In genomic region chr2:90679061-90679810, GRCm38 (mm10) we compare ENCODE assay signal across 8 mouse cellular contexts. TPM values are rescaled to one million over a fixed set of nuclear protein-coding genes. Genes with fewer than 3 reads are reported as not detected.
DNase-seq lines count a peak whose midpoint lies in the region; ATAC-seq and TF ChIP-seq lines count a peak whose summit lies in the region.

No protein-coding gene starts in this region.

- TF ChIP-seq CTCF in C2C12 (IDR thresholded peaks at IDR 0.05; ENCODE audit: control insufficient read depth, insufficient read depth, insufficient read length): no peak
- no peak for TF ChIP-seq CTCF in brain, embryonic 14.5 days (IDR thresholded peaks at IDR 0.05; ENCODE audit: borderline replicate concordance, extremely low read depth, insufficient read depth, insufficient read length)
- TF ChIP-seq CTCF in liver, adult 2 months (IDR thresholded peaks at IDR 0.05; ENCODE audit: low read depth, low read length): peak; percentile 14; the same call in 1 of the 2 replicates

- no peaks in the 10 kb centered on the region for H3K27me3 ChIP-seq in C2C12 (ENCODE audit: control insufficient read depth, insufficient read depth, insufficient read length)
- H3K27me3 ChIP-seq in erythroblast, embryonic 14.5 days (ENCODE audit: control insufficient read depth): no peaks in the 10 kb centered on the region
- no peaks in the 10 kb centered on the region for H3K27me3 ChIP-seq in heart, embryonic 11.5 days (ENCODE audit: control insufficient read depth, insufficient read depth, low read length)
- H3K27me3 ChIP-seq in kidney, embryonic 16.5 days (ENCODE audit: insufficient read depth, low read length): no peaks in the 10 kb centered on the region
- H3K27me3 ChIP-seq in liver, adult 2 months (ENCODE audit: control insufficient read depth, insufficient read depth, low read length): no peaks in the 10 kb centered on the region
- H3K27me3 ChIP-seq in myocyte (ENCODE audit: control insufficient read depth, insufficient read depth, insufficient read length): no peaks in the 10 kb centered on the region
- no peaks in the 10 kb centered on the region; the same call in none of the 2 replicates for H3K27me3 ChIP-seq in splenic B cell, adult 2 months (ENCODE audit: control insufficient read depth, insufficient read depth, low read length, poor library complexity, severe bottlenecking)

- DNase-seq in brain, embryonic 14.5 days (ENCODE audit: low read depth): peak; percentile 97
- peak; percentile 65 for DNase-seq in liver, adult 2 months (ENCODE audit: extremely low read depth, low read depth, low spot score)
- DNase-seq in splenic B cell, adult 2 months (ENCODE audit: low read depth, low spot score): peak; percentile 91

- H3K36me3 ChIP-seq in C2C12 (ENCODE audit: control insufficient read depth, insufficient read depth) (peaks cover 40% of the 10 kb centered on the region), myocyte (ENCODE audit: control insufficient read depth, insufficient read depth) (peaks cover 17% of the 10 kb centered on the region)
- peaks cover 44% of the 10 kb centered on the region for H3K36me3 ChIP-seq in erythroblast, embryonic 14.5 days (ENCODE audit: control insufficient read depth)
- H3K36me3 ChIP-seq in heart, embryonic 11.5 days (ENCODE audit: control insufficient read depth, insufficient read depth, low read length): peaks cover 2% of the 10 kb centered on the region; the same call in 1 of the 2 replicates
- H3K36me3 ChIP-seq in kidney, embryonic 16.5 days (ENCODE audit: insufficient read depth, low read length): peaks cover 10% of the 10 kb centered on the region; the same call in 1 of the 2 replicates
- H3K36me3 ChIP-seq in liver, adult 2 months (ENCODE audit: control insufficient read depth, insufficient read depth, low read length): 0 out of 2 replicates have a peak, but pooled peaks cover 2% of the 10 kb centered on the region
- H3K36me3 ChIP-seq in splenic B cell, adult 2 months (ENCODE audit: control insufficient read depth, insufficient read depth, low read length, poor library complexity, severe bottlenecking): peaks cover 11% of the 10 kb centered on the region; the same call in 1 of the 2 replicates

- WGBS in heart, embryonic 11.5 days (ENCODE audit: insufficient replicate concordance): under 1% methylated on average over 63 of the region's 63 CpGs
- WGBS in kidney, embryonic 16.5 days: under 1% methylated on average over 63 of the region's 63 CpGs
- 1% methylated on average over 63 of the region's 63 CpGs for WGBS in liver, adult 2 months

- H3K79me2 ChIP-seq in C2C12 (ENCODE audit: control insufficient read depth, insufficient read depth) (peaks cover 37% of the 10 kb centered on the region), myocyte (ENCODE audit: control insufficient read depth, insufficient read depth) (peaks cover 30% of the 10 kb centered on the region)
- no peaks in the 10 kb centered on the region for H3K79me2 ChIP-seq in liver, adult 2 months (ENCODE audit: control insufficient read depth, insufficient read depth, low read length)

- peak overlapping the region; percentile 88 for H3K4me2 ChIP-seq in heart, embryonic 11.5 days
- peak overlapping the region; percentile 88 for H3K4me2 ChIP-seq in kidney, embryonic 16.5 days (replicated peaks; ENCODE audit: low read depth, low read length)
- H3K4me2 ChIP-seq in myocyte (ENCODE audit: low read depth): peak overlapping the region; percentile 85

- peak; percentile 59; the same call in 1 of the 2 replicates for TF ChIP-seq POLR2A in brain, embryonic 14.5 days (IDR thresholded peaks at IDR 0.05; ENCODE audit: borderline replicate concordance, extremely low read depth, insufficient read depth, insufficient read length, poor library complexity, severe bottlenecking)
- TF ChIP-seq POLR2A in liver, adult 2 months (IDR thresholded peaks at IDR 0.05; ENCODE audit: extremely low read depth, insufficient read depth, low read length): peak; percentile 39; the same call in 1 of the 2 replicates
- peak; percentile 86 for TF ChIP-seq POLR2A in myocyte (IDR thresholded peaks at IDR 0.05; ENCODE audit: insufficient read length, low read depth)

- peak overlapping the region; percentile 93 for H3K27ac ChIP-seq in heart, embryonic 11.5 days (ENCODE audit: low read depth, low read length)
- peak overlapping the region; percentile 94 for H3K27ac ChIP-seq in kidney, embryonic 16.5 days (ENCODE audit: low read length)
- peak overlapping the region; percentile 89 for H3K27ac ChIP-seq in liver, adult 2 months (replicated peaks; ENCODE audit: insufficient read depth, low read depth, low read length)

- H3K79me3 ChIP-seq in C2C12 (ENCODE audit: low read depth): peaks cover 25% of the 10 kb centered on the region

- H3K9me3 ChIP-seq in erythroblast, embryonic 14.5 days (ENCODE audit: control insufficient read depth, low read length): no peaks in the 10 kb centered on the region
- H3K9me3 ChIP-seq in heart, embryonic 11.5 days (replicated peaks; ENCODE audit: control insufficient read depth, low read length): no peaks in the 10 kb centered on the region
- H3K9me3 ChIP-seq in kidney, embryonic 16.5 days (ENCODE audit: low read length): no peaks in the 10 kb centered on the region

- ATAC-seq in heart, embryonic 11.5 days (replicated peaks; ENCODE audit: insufficient number of reproducible peaks, low FRiP score, low TSS enrichment): peak; percentile 93
- ATAC-seq in kidney, embryonic 16.5 days (ENCODE audit: low FRiP score, low TSS enrichment): peak; percentile 97

- H3ac ChIP-seq in C2C12 (ENCODE audit: control insufficient read depth, insufficient read length, low read depth): peak overlapping the region; percentile 77
- peak overlapping the region; percentile 33 for H3ac ChIP-seq in myocyte (ENCODE audit: control insufficient read depth, insufficient read length)

- H3K4me3 ChIP-seq in C2C12 (ENCODE audit: insufficient read depth, poor library complexity, severe bottlenecking) (peak overlapping the region; percentile 96), myocyte (peak overlapping the region; percentile 93)
- peak overlapping the region; percentile 67 for H3K4me3 ChIP-seq in erythroblast, embryonic 14.5 days (replicated peaks)
- peak overlapping the region; percentile 94 for H3K4me3 ChIP-seq in heart, embryonic 11.5 days (ENCODE audit: low read depth, low read length)
- peak overlapping the region; percentile 99 for H3K4me3 ChIP-seq in kidney, embryonic 16.5 days (ENCODE audit: low read length)
- peak overlapping the region; percentile 81 for H3K4me3 ChIP-seq in liver, adult 2 months (ENCODE audit: insufficient read depth, low read depth, low read length)

- peak overlapping the region; percentile 87 for H3K9ac ChIP-seq in heart, embryonic 11.5 days (ENCODE audit: low read depth, low read length)
- H3K9ac ChIP-seq in kidney, embryonic 16.5 days (replicated peaks; ENCODE audit: low read length): peak overlapping the region; percentile 91
- H3K9ac ChIP-seq in liver, adult 2 months (ENCODE audit: low read depth, low read length): peak overlapping the region; percentile 84

- peaks cover 35% of the 10 kb centered on the region for H3K4me1 ChIP-seq in erythroblast, embryonic 14.5 days (ENCODE audit: control insufficient read depth)
- peaks cover 8% of the 10 kb centered on the region for H3K4me1 ChIP-seq in heart, embryonic 11.5 days (ENCODE audit: control insufficient read depth, insufficient read depth, low read length)
- H3K4me1 ChIP-seq in kidney, embryonic 16.5 days (ENCODE audit: insufficient read depth, low read length): peaks cover 17% of the 10 kb centered on the region
- H3K4me1 ChIP-seq in liver, adult 2 months (ENCODE audit: control insufficient read depth, insufficient read depth, low read length): peaks cover 2% of the 10 kb centered on the region

TF ChIP-seq in C2C12, 6 proteins besides CTCF, POLR2A, EP300 and RAD21:
- TF ChIP-seq MYOG (IDR thresholded peaks at IDR 0.05; ENCODE audit: control insufficient read depth, extremely low read depth, insufficient read length) (no peak), MAX (IDR thresholded peaks at IDR 0.05) (peak; percentile 67)

TF ChIP-seq in myocyte, 11 proteins besides CTCF, POLR2A, EP300 and RAD21:
- TF ChIP-seq TCF3 (IDR thresholded peaks at IDR 0.05; ENCODE audit: insufficient read length, low read depth) (no peak), POLR2AphosphoS2 (IDR thresholded peaks at IDR 0.05; ENCODE audit: insufficient read length, low read depth) (peak; percentile 82), CEBPB (IDR thresholded peaks at IDR 0.05; ENCODE audit: insufficient read depth, poor library complexity, severe bottlenecking) (no peak), MAX (IDR thresholded peaks at IDR 0.05; ENCODE audit: low read depth) (no peak), REST (IDR thresholded peaks at IDR 0.05; ENCODE audit: insufficient read depth, insufficient read length) (peak; percentile 17), MYOG (IDR thresholded peaks at IDR 0.05; ENCODE audit: control insufficient read depth in 1 of 3, insufficient read depth in 1 of 3, insufficient read length in 2 of 3, low read depth in 2 of 3) (peak in 1 of 3 experiments; percentile 24), E2F4 (IDR thresholded peaks at IDR 0.05; ENCODE audit: insufficient read depth) (peak; percentile 88)

RNA-seq across cellular contexts. Expression of gene Nup160, which starts 2.2 kb away (rescaled TPM):
- polyA plus RNA-seq in C2C12 (2012; fragmentation: generic; extraction: Trizol) (15.1 TPM), myocyte (2012; fragmentation: generic; extraction: Trizol) (7.8 TPM)
- polyA plus RNA-seq in brain, embryonic 14.5 days (2012; rRNA removed): 23.1 and 24.1 TPM in 2 replicates
- polyA plus RNA-seq in erythroblast, embryonic 14.5 days (2012): 0.41 and 0.84 TPM in 2 replicates
- 35.6 and 36.4 TPM in 2 replicates for polyA plus RNA-seq in heart, embryonic 11.5 days (2014; fragmentation: Nextera tagmentation; extraction: Ambion mirVana)
- polyA plus RNA-seq in kidney, embryonic 16.5 days (2015; fragmentation: Nextera tagmentation; extraction: Ambion mirVana): 45.6 and 49.6 TPM in 2 replicates
- 9.6 and 13.7 TPM in 2 replicates for total RNA-seq in liver, adult 2 months (2014; rRNA removed)
- polyA plus RNA-seq in liver, adult 2 months (2012; rRNA removed): 1.3 and 3.1 TPM in 2 replicates

Comparison
In these comparisons a context has a peak if more than half of its experiments do, and no peak if none do; other contexts are left out.
1. Peak in every context shown above with its lines: DNase-seq, ATAC-seq, H3K4me3 ChIP-seq and H3K27ac ChIP-seq.